Mouse (Mus musculus) megakaryocyte, embryonic 14.5 days (primary cell): Measurements from ENCODE around the gene Grik3.

ENCODE experiments used
- FLI1 ChIP-seq: IDR thresholded peaks from 2 replicates; pipeline ENCODE4 v1.6.1; 2012; ENCODE audit warnings: low read length, inconsistent platforms, mixed read lengths
- GATA1 ChIP-seq: IDR thresholded peaks from 3 replicates; pipeline ENCODE4 v1.6.1; 2012; ENCODE audit warnings: mixed read lengths, low read length, inconsistent platforms, borderline replicate concordance

GRCm38 (mm10) chr4:125700331-125700730 is 209.8 kb downstream of the Grik3 start:
- no peak for TF ChIP-seq GATA1
- TF ChIP-seq FLI1: no peak
